Mouse (Mus musculus): ENCODE results near the gene Ace2.

DNA sequence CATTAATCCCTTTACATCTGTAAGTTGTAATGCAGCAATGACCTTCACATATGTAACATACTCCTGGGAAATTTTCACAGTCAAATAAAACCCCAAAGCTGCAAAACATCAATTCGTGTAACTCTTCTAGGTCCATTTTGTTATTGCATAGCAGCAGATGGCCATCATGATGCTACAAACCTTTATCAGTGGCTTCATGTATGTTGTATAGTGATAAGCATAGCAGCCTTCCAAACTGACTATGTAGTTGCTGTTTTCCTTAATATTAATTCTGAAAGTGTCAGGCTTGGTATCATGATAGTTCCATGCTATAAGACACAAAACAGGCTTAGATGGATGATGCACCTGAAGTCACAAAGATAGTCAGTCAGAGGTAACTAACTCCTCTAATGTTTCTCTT lies 25.5 kb downstream of the Ace2 start:
- no peak for TF ChIP-seq EP300 (IDR thresholded peaks at IDR 0.05; ENCODE audit: insufficient read depth, low read depth, low read length)
- TF ChIP-seq CTCF (IDR thresholded peaks at IDR 0.05; ENCODE audit: low read depth, low read length) = no peak
- no peak for TF ChIP-seq POLR2A (IDR thresholded peaks at IDR 0.05; ENCODE audit: insufficient read depth, low read length)
